Mouse (Mus musculus) embryonic facial prominence, embryonic 15.5 days (tissue): ENCODE measurements at regions not wholly inside any gene's neighbourhood (a gene's known extent, or its start where the extent isn't known, plus 50 kb on each side); places are given as distances from the start of the nearest gene placed in this dataset.

Experiments
- ATAC-seq: fragments of 200-750 bp; cut with Nextera tagmentation; 2 replicates; pipeline ENCODE4 v1.8.0; 2017; ENCODE audit warnings: low read depth, moderate TSS enrichment; ENCODE audit not compliant: insufficient number of reproducible peaks, low FRiP score, low TSS enrichment
- H3K27ac ChIP-seq: fragments of 300-500 bp; sonication (generic); replicated peaks from 2 replicates; pipeline ENCODE4 v1.5.1; 2015; ENCODE audit warnings: mild to moderate bottlenecking, inconsistent platforms
- H3K27me3 ChIP-seq: fragments of 300-500 bp; sonication (generic); 2 replicates; pipeline ENCODE4 v1.6.1; 2015; ENCODE audit warnings: inconsistent platforms
- H3K36me3 ChIP-seq: fragments of 300-500 bp; sonication (generic); 2 replicates; pipeline ENCODE4 v1.6.1; 2015; ENCODE audit warnings: mild to moderate bottlenecking, inconsistent platforms
- H3K4me1 ChIP-seq: fragments of 300-500 bp; sonication (generic); 2 replicates; pipeline ENCODE4 v1.6.1; 2015; ENCODE audit warnings: inconsistent platforms
- H3K4me2 ChIP-seq: fragments of 300-500 bp; sonication (generic); replicated peaks from 2 replicates; pipeline ENCODE4 v1.6.1; 2015; ENCODE audit warnings: mild to moderate bottlenecking, inconsistent platforms
- H3K4me3 ChIP-seq: fragments of 300-500 bp; sonication (generic); replicated peaks from 2 replicates; pipeline ENCODE4 v1.5.1; 2015; ENCODE audit warnings: mild to moderate bottlenecking, inconsistent platforms
- H3K9ac ChIP-seq: fragments of 300-500 bp; sonication (generic); 2 replicates; pipeline ENCODE4 v1.6.1; 2015; ENCODE audit warnings: inconsistent platforms
- H3K9me3 ChIP-seq: fragments of 300-500 bp; sonication (generic); replicated peaks from 2 replicates; pipeline ENCODE4 v1.6.1; 2016; ENCODE audit warnings: inconsistent platforms
- WGBS: fragments of 180-500 bp; shearing (Covaris S2); methylation state at CpG from one replicate; pipeline ENCODE4 v1.1.7; 2015; 5-methylcytosine and 5-hydroxymethylcytosine counted together

DNA sequence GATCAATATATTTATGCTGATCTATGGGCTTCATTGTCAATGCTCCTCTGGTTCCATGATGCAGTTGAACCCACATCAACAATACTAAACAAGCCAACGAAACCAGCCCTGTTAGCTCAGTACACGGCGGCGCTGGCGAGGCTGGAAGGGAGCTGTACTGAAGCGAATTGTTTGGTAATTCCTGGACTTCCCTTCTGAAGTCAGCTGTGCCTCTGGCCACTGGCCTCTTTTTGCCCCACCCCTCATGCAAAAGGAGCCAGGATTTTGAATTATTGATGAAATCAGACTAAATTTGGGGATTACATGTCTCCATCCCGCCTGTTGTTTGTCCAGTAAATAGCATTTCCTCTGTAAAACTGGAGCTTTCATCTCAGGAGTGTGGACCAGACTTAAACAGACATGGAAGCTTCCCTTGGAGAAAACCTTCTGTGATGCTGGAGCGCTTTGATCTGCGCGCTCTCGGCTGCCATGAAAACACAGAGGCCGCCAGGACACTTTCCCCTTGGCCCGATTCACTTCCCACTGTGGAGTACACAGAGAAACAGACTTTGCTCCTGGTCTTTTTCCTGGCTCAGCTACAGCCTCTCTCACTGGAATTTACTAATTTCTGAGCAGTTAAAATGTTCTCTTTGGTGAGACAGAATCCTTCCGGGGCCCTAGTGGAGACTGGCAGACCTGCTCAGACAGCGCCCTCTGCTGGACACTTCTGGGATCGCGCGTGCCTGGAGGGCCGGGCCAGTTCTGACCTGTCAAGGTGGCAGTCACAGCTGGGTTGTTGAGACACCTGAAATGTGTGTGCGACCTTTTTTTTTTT lies 412.9 kb upstream of the Gm6657 start:
- 29% methylated on average over 20 of the region's 20 CpGs for WGBS
- Histone ChIP-seq H3K4me3 (peak overlapping the region; percentile 26), H3K27ac (no peak overlapping the region; the same call in 1 of the 2 replicates), H3K36me3 (no peaks in the 10 kb centered on the region), H3K27me3 (no peaks in the 10 kb centered on the region), H3K4me2 (peak overlapping the region; percentile 38), H3K9me3 (no peaks in the 10 kb centered on the region), H3K4me1 (no peaks in the 10 kb centered on the region), H3K9ac (no peak overlapping the region)
- ATAC-seq, result peak; percentile 47; the same call in 1 of the 2 replicates

DNA sequence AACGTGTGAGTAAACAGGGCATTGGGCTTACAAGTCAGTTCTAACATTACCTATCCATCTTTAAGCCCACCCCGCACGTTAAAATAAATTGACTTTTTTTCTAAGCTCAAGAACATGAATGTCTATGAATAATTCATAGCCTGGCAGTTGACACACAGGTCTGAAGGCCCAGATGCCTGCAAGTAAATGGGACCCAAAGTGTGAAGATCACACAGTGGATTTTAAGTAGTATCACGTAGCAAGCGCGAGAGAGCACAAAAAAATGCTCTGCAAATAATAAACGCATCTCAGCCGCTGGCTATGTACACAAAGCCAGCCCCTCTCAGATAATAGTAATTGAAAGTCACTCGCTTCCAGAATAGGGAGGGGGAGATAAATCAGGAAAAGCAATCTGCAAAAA lies 410.1 kb upstream of the Gm6657 start:
- H3K4me3 ChIP-seq, result no peak overlapping the region
- 90% methylated on average over 9 of the region's 9 CpGs for WGBS

DNA sequence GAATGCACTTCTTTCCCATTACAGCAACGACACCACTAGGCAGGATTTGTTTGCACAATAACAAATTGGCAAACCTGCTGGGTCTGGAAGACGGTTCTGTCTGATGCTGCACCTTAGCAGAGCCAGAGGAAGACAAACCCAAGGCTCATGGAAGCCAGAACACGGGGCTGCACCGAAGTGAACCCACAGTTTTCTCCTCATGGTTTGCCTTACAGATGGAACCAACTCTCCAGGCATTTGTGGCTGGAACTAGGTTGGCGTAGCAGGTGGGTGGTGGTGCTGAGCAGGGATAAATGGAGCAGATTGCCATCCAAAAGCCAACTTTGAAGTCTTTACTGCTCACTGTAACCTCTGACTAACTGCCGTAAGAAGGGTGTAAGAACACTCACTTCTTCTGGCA lies 408.4 kb upstream of the Gm6657 start:
- no peaks in the 10 kb centered on the region for H3K9me3 ChIP-seq
- H3K4me3 ChIP-seq, result no peak overlapping the region
- no peak for ATAC-seq
- H3K27me3 ChIP-seq, result no peaks in the 10 kb centered on the region
- H3K4me2 ChIP-seq, result no peak overlapping the region
- peaks cover 9% of the 10 kb centered on the region; the same call in 1 of the 2 replicates for H3K4me1 ChIP-seq
- WGBS, result 83% methylated on average over 6 of the region's 6 CpGs
- H3K27ac ChIP-seq, result no peak overlapping the region
- no peak overlapping the region for H3K9ac ChIP-seq
- H3K36me3 ChIP-seq, result no peaks in the 10 kb centered on the region

More for the DNA sequence above, 410.1 kb upstream of the Gm6657 start:
- Histone ChIP-seq H3K4me2 (no peak overlapping the region), H3K27ac (no peak overlapping the region), H3K27me3 (no peaks in the 10 kb centered on the region), H3K36me3 (no peaks in the 10 kb centered on the region), H3K9ac (no peak overlapping the region), H3K4me1 (no peaks in the 10 kb centered on the region), H3K9me3 (no peaks in the 10 kb centered on the region)
- no peak for ATAC-seq

DNA sequence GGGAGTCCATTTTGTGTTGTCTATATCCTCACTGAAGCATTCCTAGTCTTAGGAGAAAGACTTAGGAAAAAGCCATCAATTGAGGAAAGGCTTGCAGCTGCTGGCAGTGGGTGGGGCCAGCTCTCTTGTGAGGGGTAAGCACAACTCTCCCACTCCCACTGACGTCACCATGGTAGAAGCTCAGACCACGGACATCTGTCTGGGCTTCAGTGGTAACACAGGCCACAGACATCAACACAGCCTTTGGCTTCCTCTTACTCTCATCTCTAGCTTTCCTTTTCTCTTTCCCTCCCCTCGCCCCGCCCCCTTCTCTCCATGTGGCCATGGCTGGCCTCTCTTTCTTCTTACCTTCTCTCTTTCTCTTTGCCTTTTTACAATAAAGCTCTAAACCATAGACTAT lies 407.4 kb upstream of the Gm6657 start:
- no peaks in the 10 kb centered on the region for H3K9me3 ChIP-seq
- H3K9ac ChIP-seq, result no peak overlapping the region
- H3K36me3 ChIP-seq, result no peaks in the 10 kb centered on the region
- no peak for ATAC-seq
- H3K4me1 ChIP-seq, result peaks cover 9% of the 10 kb centered on the region; the same call in 1 of the 2 replicates
- WGBS, result 59% methylated on average over 4 of the region's 4 CpGs
- no peak overlapping the region for H3K27ac ChIP-seq
- no peaks in the 10 kb centered on the region for H3K27me3 ChIP-seq
- H3K4me3 ChIP-seq, result no peak overlapping the region
- H3K4me2 ChIP-seq, result no peak overlapping the region

DNA sequence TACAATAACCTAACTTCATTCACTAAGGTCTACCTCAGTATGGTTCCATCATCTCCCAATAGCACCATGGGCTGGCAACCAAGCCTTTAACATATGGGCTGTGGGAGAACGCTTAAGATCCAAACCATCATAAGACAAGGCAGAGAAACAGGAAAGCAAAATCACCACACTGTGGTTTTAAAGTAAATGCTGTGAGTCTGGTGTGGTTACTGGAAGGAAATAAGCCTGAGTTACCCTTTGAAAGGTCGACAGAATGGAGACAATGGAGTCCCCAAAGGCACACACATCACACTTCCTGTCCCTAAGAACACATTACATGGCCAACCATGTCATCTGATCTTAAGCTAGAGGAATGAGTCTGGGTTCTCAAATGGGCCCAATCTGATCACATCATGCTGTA lies 405.8 kb upstream of the Gm6657 start:
- no peak overlapping the region for H3K9ac ChIP-seq
- H3K4me1 ChIP-seq, result peaks cover 9% of the 10 kb centered on the region; the same call in 1 of the 2 replicates
- H3K27me3 ChIP-seq, result no peaks in the 10 kb centered on the region
- no peak for ATAC-seq
- no peaks in the 10 kb centered on the region for H3K36me3 ChIP-seq
- no peak overlapping the region for H3K27ac ChIP-seq
- no peaks in the 10 kb centered on the region for H3K9me3 ChIP-seq
- no peak overlapping the region for H3K4me2 ChIP-seq
- 59% methylated on average over 2 of the region's 2 CpGs for WGBS
- no peak overlapping the region for H3K4me3 ChIP-seq

DNA sequence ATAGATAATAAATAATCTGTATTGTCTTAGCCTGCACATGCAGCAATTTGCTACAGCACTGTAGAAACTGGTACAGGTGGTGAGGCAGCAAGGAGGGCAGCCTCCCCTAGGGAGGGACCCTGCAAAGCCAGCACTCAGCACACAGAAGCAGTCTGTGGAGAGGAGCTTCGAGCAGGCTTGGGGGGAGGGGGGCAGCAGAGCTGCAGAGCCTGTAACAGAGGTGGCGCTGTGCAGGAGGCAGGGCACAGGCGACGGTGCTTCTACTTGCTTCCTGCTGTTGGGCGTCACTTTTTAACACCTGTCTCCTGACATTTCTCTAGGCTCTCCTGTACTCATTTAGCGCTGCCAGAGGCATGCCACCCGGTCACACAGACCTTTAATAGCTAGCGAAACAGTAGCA lies 404.6 kb upstream of the Gm6657 start:
- no peaks in the 10 kb centered on the region for H3K27me3 ChIP-seq
- no peaks in the 10 kb centered on the region for H3K36me3 ChIP-seq
- peak overlapping the region; percentile 9 for H3K4me3 ChIP-seq
- 1% methylated on average over 8 of the region's 8 CpGs for WGBS
- 0 out of 2 replicates have a peak, but pooled peaks have one; percentile 24 for ATAC-seq
- no peaks in the 10 kb centered on the region for H3K9me3 ChIP-seq
- H3K9ac ChIP-seq, result no peak overlapping the region
- H3K4me2 ChIP-seq, result peak overlapping the region; percentile 32
- no peak overlapping the region for H3K27ac ChIP-seq
- peaks cover 9% of the 10 kb centered on the region; the same call in 1 of the 2 replicates for H3K4me1 ChIP-seq

DNA sequence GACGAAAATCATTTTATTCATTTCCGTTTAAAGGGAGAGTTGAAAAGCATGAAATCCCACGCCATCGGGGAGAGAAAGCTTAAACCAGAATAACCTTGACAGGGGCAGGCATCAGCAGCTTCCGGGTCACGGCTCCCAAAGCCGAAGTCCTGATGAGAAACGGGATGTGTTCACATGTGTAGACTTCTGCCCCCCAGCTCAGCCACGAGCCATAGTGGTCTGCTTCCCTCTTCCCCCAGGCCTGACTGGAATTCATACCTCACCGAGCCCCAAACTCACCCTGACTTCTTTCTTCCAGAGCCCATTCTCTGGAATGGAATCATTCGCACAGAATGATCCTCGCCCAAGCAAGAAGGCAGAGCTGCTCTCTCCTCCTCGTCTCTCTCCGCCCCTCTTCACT lies 404.2 kb upstream of the Gm6657 start:
- H3K4me2 ChIP-seq, result peak overlapping the region; percentile 32
- WGBS, result 15% methylated on average over 14 of the region's 14 CpGs

DNA sequence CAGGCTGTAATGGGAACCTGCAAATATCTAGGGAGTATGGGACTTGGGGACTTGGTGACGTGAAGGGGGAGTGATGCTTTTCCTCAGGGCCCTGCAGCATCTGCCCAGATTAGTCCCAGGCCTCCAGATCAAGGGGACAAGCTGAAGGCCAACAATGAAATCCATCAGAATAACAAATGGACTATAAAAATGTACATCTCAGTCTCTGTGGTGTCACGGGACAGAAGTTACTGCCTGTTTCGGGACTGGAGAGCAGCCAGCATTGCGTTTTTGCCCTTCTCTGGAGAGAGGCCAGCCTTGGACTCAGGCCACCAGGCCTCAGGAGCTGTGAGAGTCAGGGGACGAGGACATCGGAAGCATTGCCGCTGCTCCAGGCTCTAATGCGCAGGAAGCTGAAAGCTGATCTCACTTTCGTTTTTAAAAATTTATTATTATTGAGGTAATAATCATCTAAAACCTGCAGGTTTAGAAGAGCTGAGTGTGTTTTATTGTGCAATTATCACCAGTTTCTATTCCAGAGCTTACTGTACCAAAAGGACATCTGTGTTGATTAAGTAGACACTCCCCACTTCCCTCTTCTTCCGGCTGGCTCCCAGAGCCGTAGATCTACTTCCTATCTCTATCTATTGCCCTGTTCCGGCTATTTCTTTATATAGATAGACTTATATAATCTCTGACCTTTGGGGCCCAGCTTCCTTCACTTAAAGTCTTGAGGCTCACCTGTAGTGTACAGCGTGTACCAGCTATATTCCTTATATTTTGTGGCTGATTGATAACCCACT lies 403.0 kb upstream of the Gm6657 start:
- Histone ChIP-seq H3K4me2 (no peak overlapping the region), H3K4me1 (peaks cover 9% of the 10 kb centered on the region; the same call in 1 of the 2 replicates), H3K9me3 (no peaks in the 10 kb centered on the region), H3K9ac (no peak overlapping the region), H3K4me3 (no peak overlapping the region), H3K36me3 (no peaks in the 10 kb centered on the region), H3K27me3 (no peaks in the 10 kb centered on the region), H3K27ac (no peak overlapping the region)
- no peak for ATAC-seq
- 76% methylated on average over 13 of the region's 13 CpGs for WGBS

More for the DNA sequence above, 404.2 kb upstream of the Gm6657 start:
- H3K9me3 ChIP-seq, result no peaks in the 10 kb centered on the region
- ATAC-seq, result no peak
- H3K4me1 ChIP-seq, result peaks cover 9% of the 10 kb centered on the region; the same call in 1 of the 2 replicates
- no peak overlapping the region for H3K27ac ChIP-seq
- H3K27me3 ChIP-seq, result no peaks in the 10 kb centered on the region
- peak overlapping the region; percentile 9 for H3K4me3 ChIP-seq
- no peak overlapping the region for H3K9ac ChIP-seq
- H3K36me3 ChIP-seq, result no peaks in the 10 kb centered on the region

DNA sequence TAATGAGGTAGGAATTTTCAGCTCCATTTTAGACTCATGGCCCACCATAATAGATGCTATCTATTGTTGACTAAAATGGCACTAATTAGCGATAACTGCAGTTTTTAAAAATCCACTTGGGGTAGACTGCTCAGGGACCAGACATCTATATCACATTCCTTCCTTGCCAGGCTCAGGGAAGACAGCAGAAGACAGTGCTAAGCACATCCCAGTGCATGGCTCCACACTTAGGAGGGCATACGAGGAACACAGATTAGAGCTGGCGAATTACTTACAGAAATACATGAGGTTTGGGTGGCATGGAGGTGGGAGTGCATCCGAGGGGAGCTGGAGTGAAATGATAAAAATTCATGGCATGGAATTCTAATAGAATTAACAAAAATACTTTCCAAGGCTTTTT lies 395.5 kb upstream of the Gm6657 start:
- H3K9me3 ChIP-seq, result no peaks in the 10 kb centered on the region
- no peaks in the 10 kb centered on the region for H3K36me3 ChIP-seq
- H3K4me1 ChIP-seq, result no peaks in the 10 kb centered on the region
- H3K4me2 ChIP-seq, result no peak overlapping the region
- no peak overlapping the region for H3K9ac ChIP-seq
- H3K4me3 ChIP-seq, result no peak overlapping the region
- WGBS, result 88% methylated on average over 4 of the region's 4 CpGs
- H3K27me3 ChIP-seq, result no peaks in the 10 kb centered on the region
- ATAC-seq, result no peak
- H3K27ac ChIP-seq, result no peak overlapping the region

DNA sequence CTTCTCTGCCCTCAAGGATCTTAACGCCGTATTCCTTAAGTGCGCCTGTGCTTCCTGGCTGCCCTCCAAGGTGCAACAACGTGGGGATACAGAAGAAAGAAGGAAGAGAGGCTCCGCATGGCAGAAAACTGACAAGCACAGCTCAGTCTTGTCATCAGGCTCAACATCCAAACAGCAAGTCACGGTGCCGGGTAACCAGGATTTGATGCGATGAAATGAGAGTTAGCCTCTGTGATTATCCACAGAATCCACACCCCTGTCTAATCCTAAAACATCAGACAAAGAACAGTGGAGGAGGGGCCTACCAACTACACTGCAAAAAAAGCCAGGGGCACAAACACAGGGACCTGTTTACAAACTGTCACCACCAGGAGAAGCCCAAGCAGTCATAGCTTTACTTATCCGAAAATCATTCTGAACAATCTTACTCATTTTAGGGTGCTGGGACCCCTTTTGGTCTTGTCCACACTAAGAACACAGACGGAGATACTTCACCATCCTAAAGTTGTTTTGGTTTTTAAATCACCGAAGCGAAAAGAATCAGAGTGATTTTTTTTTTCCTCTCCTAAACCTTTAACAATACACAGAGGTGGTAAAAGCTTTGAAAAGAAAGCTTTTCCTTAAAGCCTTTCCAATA lies 394.8 kb upstream of the Gm6657 start:
- 40% methylated on average over 12 of the region's 12 CpGs for WGBS
- H3K4me3 ChIP-seq, result no peak overlapping the region
- H3K36me3 ChIP-seq, result no peaks in the 10 kb centered on the region
- no peak overlapping the region for H3K4me2 ChIP-seq
- H3K27ac ChIP-seq, result no peak overlapping the region
- no peak overlapping the region for H3K9ac ChIP-seq
- no peaks in the 10 kb centered on the region for H3K9me3 ChIP-seq
- no peaks in the 10 kb centered on the region for H3K4me1 ChIP-seq
- no peaks in the 10 kb centered on the region for H3K27me3 ChIP-seq
- ATAC-seq, result no peak

DNA sequence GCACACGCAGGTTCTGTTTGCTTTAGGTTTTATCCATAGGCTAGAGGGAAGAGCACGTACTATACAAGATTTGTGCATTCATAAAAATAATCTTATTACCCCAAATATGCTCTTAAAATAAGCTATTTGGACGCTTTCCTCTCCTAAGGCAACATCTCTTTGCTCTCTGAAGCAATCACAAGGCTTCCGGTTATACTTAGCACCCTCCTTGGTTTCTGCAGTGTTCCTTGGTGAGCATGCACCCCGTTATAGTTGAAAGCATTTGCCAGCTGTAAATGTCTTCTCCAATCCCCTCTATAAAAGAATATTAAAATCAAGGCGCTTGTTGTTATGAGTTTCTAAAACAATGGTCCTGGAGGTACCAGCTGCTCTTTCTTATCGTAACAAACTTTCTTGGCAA lies 386.4 kb upstream of the Gm6657 start:
- Histone ChIP-seq H3K27ac (no peak overlapping the region), H3K36me3 (no peaks in the 10 kb centered on the region), H3K27me3 (no peaks in the 10 kb centered on the region), H3K4me1 (no peaks in the 10 kb centered on the region), H3K4me3 (no peak overlapping the region), H3K9me3 (no peaks in the 10 kb centered on the region), H3K9ac (no peak overlapping the region), H3K4me2 (no peak overlapping the region)
- no peak for ATAC-seq
- WGBS, result 72% methylated on average over 7 of the region's 7 CpGs
